Mouse (Mus musculus) embryonic facial prominence, embryonic 10.5 days (tissue): ENCODE results near the gene Crb1. TPM values are rescaled to one million over a fixed set of nuclear protein-coding genes. Genes with fewer than 3 reads are reported as not detected.

Source experiments
- DNase-seq: peaks from one replicate; pipeline ENCODE4 v3.0.0-alpha.2; 2017; ENCODE audit warnings: low spot score
- H3K27ac ChIP-seq: fragments of 300-500 bp; sonication (generic); replicated peaks from 2 replicates; pipeline ENCODE4 v1.5.1; 2016; ENCODE audit warnings: mild to moderate bottlenecking
- H3K27me3 ChIP-seq: fragments of 300-500 bp; sonication (generic); replicated peaks from 2 replicates; pipeline ENCODE4 v1.6.1; 2016; ENCODE audit warnings: low read depth, mild to moderate bottlenecking; ENCODE audit not compliant: poor library complexity, severe bottlenecking
- H3K36me3 ChIP-seq: fragments of 300-500 bp; sonication (generic); replicated peaks from 2 replicates; pipeline ENCODE4 v1.6.1; 2016; ENCODE audit warnings: mild to moderate bottlenecking, moderate library complexity
- H3K4me1 ChIP-seq: fragments of 300-500 bp; sonication (generic); 2 replicates; pipeline ENCODE4 v1.6.1; 2016
- H3K4me3 ChIP-seq: fragments of 300-500 bp; sonication (generic); 2 replicates; pipeline ENCODE4 v1.5.1; 2016; ENCODE audit warnings: mild to moderate bottlenecking, moderate library complexity
- H3K9me3 ChIP-seq: fragments of 300-500 bp; sonication (generic); 2 replicates; pipeline ENCODE4 v1.6.1; 2016; ENCODE audit warnings: mild to moderate bottlenecking
- WGBS: fragments of 180-500 bp; shearing (Covaris S2); methylation state at CpG from one replicate; pipeline ENCODE4 v1.1.7; 2016; 5-methylcytosine and 5-hydroxymethylcytosine counted together
- polyA plus RNA-seq: library from polyadenylated mRNA; unstranded; fragments of >200 nt; fragmentation: Nextera tagmentation; extraction: Ambion mirVana; gene quantifications from 2 replicates; pipeline ENCODE4 v1.2.1, GENCODE M21; 2016

The Crb1 gene
- polyA plus RNA-seq, 1 experiment from 2014 or later = 0.25 TPM

DNA sequence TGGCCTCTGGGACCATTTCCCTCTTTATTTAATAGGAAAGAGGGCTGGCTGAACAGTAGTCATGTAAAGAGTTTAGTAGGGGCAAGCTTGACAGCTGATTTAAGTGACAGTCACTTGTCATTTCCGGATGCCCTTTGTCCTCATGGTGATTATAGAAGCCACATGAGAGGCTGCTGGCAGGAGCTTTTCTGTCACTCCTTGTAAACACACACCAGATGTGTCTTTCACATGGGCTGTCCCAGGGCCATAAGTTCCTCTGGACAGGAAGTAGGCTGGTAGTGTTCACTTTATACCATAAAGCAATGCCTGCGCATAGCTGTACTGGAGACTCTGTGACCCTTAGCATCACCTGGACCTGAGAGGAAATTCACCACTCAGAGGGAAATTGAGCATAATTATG, 182.9 kb downstream of the Crb1 start:
- peak; percentile 38 for DNase-seq
- no peak overlapping the region for H3K4me3 ChIP-seq
- no peaks in the 10 kb centered on the region for H3K36me3 ChIP-seq
- H3K9me3 ChIP-seq = no peaks in the 10 kb centered on the region
- no peaks in the 10 kb centered on the region for H3K27me3 ChIP-seq
- H3K4me1 ChIP-seq = peaks cover 23% of the 10 kb centered on the region
- 24% methylated on average over 2 of the region's 2 CpGs for WGBS
- no peak overlapping the region for H3K27ac ChIP-seq

GRCm38 (mm10) chr1:139192635-139193034, 184.3 kb downstream of the Crb1 start:
- H3K36me3 ChIP-seq = no peaks in the 10 kb centered on the region
- no peak for DNase-seq
- no peak overlapping the region for H3K27ac ChIP-seq
- H3K9me3 ChIP-seq = no peaks in the 10 kb centered on the region
- WGBS = 60% methylated on average over 3 of the region's 3 CpGs
- H3K4me3 ChIP-seq = no peak overlapping the region
- peaks cover 23% of the 10 kb centered on the region for H3K4me1 ChIP-seq
- no peaks in the 10 kb centered on the region for H3K27me3 ChIP-seq

- 89% methylated on average over 6 of the region's 6 CpGs for WGBS
- no peak overlapping the region for H3K27ac ChIP-seq
- no peaks in the 10 kb centered on the region for H3K36me3 ChIP-seq
- DNase-seq = no peak
- H3K27me3 ChIP-seq = no peaks in the 10 kb centered on the region
- H3K9me3 ChIP-seq = no peaks in the 10 kb centered on the region
- H3K4me1 ChIP-seq = no peaks in the 10 kb centered on the region
- H3K4me3 ChIP-seq = no peak overlapping the region
Measured at GRCm38 (mm10) chr1:139180481-139181149, 196.3 kb downstream of the Crb1 start.

DNA sequence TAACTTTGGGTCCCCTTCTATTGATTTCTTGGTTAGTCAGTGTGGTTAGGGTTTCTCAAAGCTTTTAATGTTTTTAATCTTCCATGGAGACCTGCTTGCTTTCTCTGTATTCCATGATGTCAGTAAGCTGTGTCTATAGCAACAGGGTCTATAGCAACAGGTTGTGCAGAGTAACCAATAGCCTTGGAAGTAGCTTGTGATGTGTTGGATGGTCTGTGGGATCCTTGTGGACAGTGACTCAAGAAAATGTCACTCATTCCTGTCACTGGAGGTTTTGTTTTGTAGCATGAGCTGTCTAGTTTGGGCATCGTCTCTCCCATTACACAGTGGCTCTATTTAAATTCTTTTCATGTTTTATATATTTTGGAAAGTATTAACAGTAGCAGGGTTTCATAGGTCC, 197.2 kb downstream of the Crb1 start:
- Histone ChIP-seq H3K9me3 (no peaks in the 10 kb centered on the region), H3K27me3 (no peaks in the 10 kb centered on the region), H3K4me1 (no peaks in the 10 kb centered on the region), H3K4me3 (no peak overlapping the region), H3K27ac (no peak overlapping the region), H3K36me3 (no peaks in the 10 kb centered on the region)
- no peak for DNase-seq
- 88% methylated on average over 1 of the region's 1 CpGs for WGBS

DNA sequence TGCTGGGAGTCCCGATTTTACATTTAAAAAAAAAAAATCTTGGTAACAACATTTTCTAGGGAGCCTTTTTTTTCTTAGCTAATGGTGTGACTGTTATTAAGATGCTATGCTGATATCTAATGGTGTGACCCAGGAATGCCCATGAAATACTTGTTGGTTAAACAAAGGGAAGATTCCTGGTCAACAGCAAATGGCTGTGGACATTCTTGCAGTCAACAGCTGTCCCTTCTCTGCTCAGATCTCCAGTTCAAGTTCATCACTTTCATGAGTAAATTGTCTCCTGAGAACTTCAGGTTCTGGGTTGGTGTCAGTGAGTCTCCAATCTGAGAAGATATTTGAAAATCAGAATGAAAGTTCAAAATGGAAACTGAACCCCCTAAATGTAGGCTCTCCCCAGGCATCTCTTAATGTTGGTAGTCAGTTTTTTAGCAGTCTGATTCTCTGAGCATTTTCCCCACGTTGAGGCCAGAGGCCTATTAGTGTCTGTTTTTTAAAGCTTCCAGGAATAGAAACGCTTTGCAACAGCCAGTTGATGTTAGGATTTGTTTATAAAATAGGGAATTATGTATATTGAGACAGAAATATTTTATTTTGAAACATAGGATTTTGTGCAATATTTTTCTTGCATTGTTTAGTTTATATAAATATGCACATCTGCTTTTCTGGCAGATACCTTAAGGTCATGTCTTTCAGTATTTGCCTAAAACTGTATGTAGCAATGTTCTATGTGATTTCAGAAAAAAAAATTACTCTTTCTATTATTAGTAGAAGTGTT, 202.7 kb downstream of the Crb1 start:
- H3K27me3 ChIP-seq = no peaks in the 10 kb centered on the region
- peaks cover 8% of the 10 kb centered on the region; the same call in 1 of the 2 replicates for H3K36me3 ChIP-seq
- H3K27ac ChIP-seq = no peak overlapping the region
- WGBS = 85% methylated on average over 3 of the region's 3 CpGs
- no peaks in the 10 kb centered on the region for H3K9me3 ChIP-seq
- no peak overlapping the region for H3K4me3 ChIP-seq
- no peak for DNase-seq
- 0 out of 2 replicates have a peak, but pooled peaks cover 2% of the 10 kb centered on the region for H3K4me1 ChIP-seq

DNA sequence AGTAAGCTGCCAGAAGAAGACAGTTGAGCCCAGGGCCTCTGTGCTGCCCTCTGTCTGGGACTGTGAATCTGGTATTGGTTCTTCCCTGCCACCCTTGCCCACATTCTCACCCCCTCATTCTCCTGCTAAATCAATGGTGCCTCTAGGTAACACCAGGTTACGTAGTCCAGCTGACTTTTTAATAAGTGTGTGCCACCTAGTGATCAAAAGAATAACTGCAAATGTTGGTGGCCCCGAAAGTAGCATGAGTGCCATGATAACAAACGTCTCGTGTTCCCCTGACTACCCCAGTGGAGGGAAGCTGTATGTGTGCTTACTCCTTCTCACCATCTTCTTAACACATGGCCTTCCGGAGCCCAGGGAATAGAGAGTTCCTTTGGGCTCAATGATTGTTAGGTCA, 214.1 kb downstream of the Crb1 start:
- Histone ChIP-seq H3K9me3 (no peaks in the 10 kb centered on the region), H3K4me3 (no peak overlapping the region), H3K27me3 (no peaks in the 10 kb centered on the region), H3K36me3 (no peaks in the 10 kb centered on the region), H3K4me1 (no peaks in the 10 kb centered on the region), H3K27ac (no peak overlapping the region)
- WGBS = 42% methylated on average over 5 of the region's 5 CpGs
- DNase-seq = peak; percentile 35

DNA sequence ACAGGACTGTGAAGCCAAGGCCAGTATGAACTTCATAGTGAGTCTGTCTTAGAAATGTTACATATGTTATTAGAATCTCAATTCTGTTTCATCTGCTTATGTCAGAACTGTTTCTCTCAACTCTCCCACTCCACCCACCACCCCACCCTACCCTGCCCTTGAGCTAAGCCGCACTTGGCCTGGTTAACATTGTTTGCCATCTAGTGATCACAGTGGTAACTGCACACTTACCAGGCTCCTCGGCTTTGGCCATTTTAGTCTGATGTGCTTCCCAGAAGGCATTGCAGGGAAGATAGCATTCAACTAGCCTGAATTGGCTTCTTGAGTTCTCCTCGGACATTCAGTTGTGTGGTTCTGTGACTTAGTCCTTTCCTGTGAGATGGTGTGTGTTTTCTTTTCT, 215.3 kb downstream of the Crb1 start:
- Histone ChIP-seq H3K36me3 (no peaks in the 10 kb centered on the region), H3K4me3 (no peak overlapping the region), H3K27me3 (no peaks in the 10 kb centered on the region), H3K27ac (no peak overlapping the region), H3K4me1 (no peaks in the 10 kb centered on the region), H3K9me3 (no peaks in the 10 kb centered on the region)
- 61% methylated on average over 3 of the region's 3 CpGs for WGBS
- DNase-seq = no peak

DNA sequence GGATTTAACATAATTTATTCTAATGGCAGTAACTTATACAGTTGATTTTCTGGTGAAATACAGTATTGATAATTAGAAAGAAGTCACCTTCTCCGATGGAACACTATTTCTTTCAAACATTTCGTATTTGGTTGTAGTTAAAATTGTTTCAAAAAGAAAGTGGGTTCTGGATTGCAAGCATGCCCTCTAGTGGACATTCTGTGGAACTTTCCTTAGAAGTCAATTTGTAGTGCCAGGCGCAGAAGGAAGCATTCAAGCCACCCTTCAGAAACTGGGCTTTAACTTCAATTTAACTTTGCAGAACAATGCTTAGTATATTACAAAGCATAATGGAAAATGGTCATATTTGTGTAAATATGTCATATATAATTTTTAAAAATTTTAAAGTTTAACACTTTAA, 220.5 kb downstream of the Crb1 start:
- Histone ChIP-seq H3K27ac (no peak overlapping the region), H3K36me3 (no peaks in the 10 kb centered on the region), H3K27me3 (no peaks in the 10 kb centered on the region), H3K4me1 (no peaks in the 10 kb centered on the region), H3K9me3 (no peaks in the 10 kb centered on the region), H3K4me3 (no peak overlapping the region)
- 35% methylated on average over 3 of the region's 3 CpGs for WGBS
- no peak for DNase-seq

- Histone ChIP-seq H3K36me3 (no peaks in the 10 kb centered on the region), H3K9me3 (no peaks in the 10 kb centered on the region), H3K27ac (no peak overlapping the region), H3K4me3 (no peak overlapping the region), H3K4me1 (no peaks in the 10 kb centered on the region), H3K27me3 (no peaks in the 10 kb centered on the region)
- 54% methylated on average over 6 of the region's 6 CpGs for WGBS
- no peak for DNase-seq
Measured at GRCm38 (mm10) chr1:139153493-139153892, 223.4 kb downstream of the Crb1 start.

DNA sequence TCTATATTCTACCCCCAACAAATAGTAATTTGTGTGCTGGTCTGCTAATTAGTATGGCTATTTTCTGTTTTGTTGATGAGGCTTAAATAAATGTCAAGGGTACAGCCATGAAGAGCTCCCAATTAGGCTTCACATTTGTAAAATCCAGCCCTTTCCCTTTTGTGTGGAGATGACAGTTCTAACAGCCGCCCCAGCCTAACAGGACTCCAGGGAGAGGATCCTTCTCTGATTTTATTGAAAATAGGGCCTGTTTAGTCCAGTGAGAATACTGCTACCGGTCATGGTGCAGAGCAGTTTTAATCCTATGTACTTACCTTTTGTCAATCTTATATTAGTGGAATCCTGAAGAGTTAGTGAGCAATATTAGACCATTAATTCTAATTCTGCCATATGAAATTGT, 223.9 kb downstream of the Crb1 start:
- no peaks in the 10 kb centered on the region for H3K36me3 ChIP-seq
- H3K27ac ChIP-seq = no peak overlapping the region
- 69% methylated on average over 2 of the region's 2 CpGs for WGBS
- no peak overlapping the region for H3K4me3 ChIP-seq
- H3K4me1 ChIP-seq = no peaks in the 10 kb centered on the region
- no peak for DNase-seq
- H3K27me3 ChIP-seq = no peaks in the 10 kb centered on the region
- H3K9me3 ChIP-seq = no peaks in the 10 kb centered on the region

Other genes starting within 250 kb of the Crb1 start
- gene Zbtb41, start 45.2 kb upstream of the Crb1 start, polyA plus RNA-seq = 10.8 and 11.1 TPM in 2 replicates
- gene Aspm, start 77.7 kb upstream of the Crb1 start, polyA plus RNA-seq = 20.2 and 21.8 TPM in 2 replicates
- not detected in 2 replicates for gene F13b, start 124.6 kb upstream of the Crb1 start, polyA plus RNA-seq
- not detected in 2 replicates for gene Cfhr1, start 183.2 kb upstream of the Crb1 start, polyA plus RNA-seq